Mouse (Mus musculus) lung, embryonic 14.5 days (tissue): ENCODE measurements around the gene Pfkm. TPM values are rescaled to one million over a fixed set of nuclear protein-coding genes. Genes with fewer than 3 reads are reported as not detected.
A peak's percentile ranks its signal among the peaks of the same experiment; 100 is the strongest.

Experiments used
- ATAC-seq: fragments of 200-750 bp; cut with Nextera tagmentation; 2 replicates; pipeline ENCODE4 v1.8.0; 2017; ENCODE audit warnings: mild to moderate bottlenecking, moderate TSS enrichment, moderate library complexity; ENCODE audit not compliant: insufficient read depth
- DNase-seq: peaks from one replicate; pipeline ENCODE4 v3.0.0-alpha.2; 2015
- H3K27ac ChIP-seq: fragments of 300-500 bp; sonication (generic); 2 replicates; pipeline ENCODE4 v1.5.1; 2014; ENCODE audit warnings: low read depth, mild to moderate bottlenecking, moderate library complexity
- H3K27me3 ChIP-seq: fragments of 300-500 bp; sonication (generic); 2 replicates; pipeline ENCODE4 v1.6.1; 2014; ENCODE audit warnings: low read length, control low read depth; ENCODE audit not compliant: insufficient read depth
- H3K36me3 ChIP-seq: fragments of 300-500 bp; sonication (generic); 2 replicates; pipeline ENCODE4 v1.6.1; 2014; ENCODE audit warnings: control low read depth; ENCODE audit not compliant: insufficient read depth
- H3K4me1 ChIP-seq: fragments of 300-500 bp; sonication (generic); 2 replicates; pipeline ENCODE4 v1.6.1; 2014; ENCODE audit warnings: antibody characterized with exemption, control low read depth; ENCODE audit not compliant: insufficient read depth
- H3K4me2 ChIP-seq: fragments of 300-500 bp; sonication (generic); 2 replicates; pipeline ENCODE4 v1.6.1; 2014; ENCODE audit warnings: mild to moderate bottlenecking
- H3K4me3 ChIP-seq: fragments of 300-500 bp; sonication (generic); 2 replicates; pipeline ENCODE4 v1.5.1; 2014; ENCODE audit warnings: low read depth, low read length
- H3K9ac ChIP-seq: fragments of 300-500 bp; sonication (generic); 2 replicates; pipeline ENCODE4 v1.6.1; 2014
- H3K9me3 ChIP-seq: fragments of 300-500 bp; sonication (generic); 2 replicates; pipeline ENCODE4 v1.6.1; 2016; ENCODE audit warnings: low read depth, low read length, control low read depth
- CTCF ChIP-seq: IDR thresholded peaks from 2 replicates; pipeline ENCODE4 v1.5.1; 2016; ENCODE audit warnings: antibody characterized with exemption, low read depth
- WGBS: fragments of 180-500 bp; shearing (Covaris S2); extraction: QIAGEN DNeasy Blood & Tissue Kit; methylation state at CpG from one replicate; pipeline ENCODE4 v1.1.7; 2014; 5-methylcytosine and 5-hydroxymethylcytosine counted together
- polyA plus RNA-seq: library from polyadenylated mRNA; unstranded; fragments of >200 nt; fragmentation: Nextera tagmentation; extraction: Ambion mirVana; gene quantifications from 2 replicates; pipeline ENCODE4 v1.2.1, GENCODE M21; 2014

Gene Pfkm
- 25.3 and 26.2 TPM in 2 replicates for polyA plus RNA-seq

GRCm38 (mm10) chr15:98092372-98093120 is at the start of gene Pfkm:
TSS of gene Pfkm (plus strand) at chr15:98092589.
- ATAC-seq (no peak; the same call in 1 of the 2 replicates), DNase-seq (no peak)
- WGBS = under 1% methylated on average over 30 of the region's 30 CpGs

GRCm38 (mm10) chr15:98043967-98044366 is 48.4 kb upstream of the Pfkm start:
- Histone ChIP-seq H3K9ac (no peak overlapping the region), H3K4me3 (no peak overlapping the region), H3K36me3 (peaks cover 87% of the 10 kb centered on the region), H3K27me3 (no peaks in the 10 kb centered on the region), H3K27ac (no peak overlapping the region), H3K4me1 (no peaks in the 10 kb centered on the region), H3K9me3 (no peaks in the 10 kb centered on the region), H3K4me2 (no peak overlapping the region)
- WGBS = 92% methylated on average over 6 of the region's 6 CpGs
- TF ChIP-seq CTCF = no peak
- ATAC-seq (no peak), DNase-seq (no peak)

More at GRCm38 (mm10) chr15:98092372-98093120, at the start of gene Pfkm:
- Histone ChIP-seq H3K36me3 (peaks cover 8% of the 10 kb centered on the region; the same call in 1 of the 2 replicates), H3K4me1 (peaks cover 7% of the 10 kb centered on the region; the same call in 1 of the 2 replicates), H3K9ac (peak within 1 kb of the TSS; percentile 94), H3K4me2 (peak within 1 kb of the TSS; percentile 72), H3K4me3 (peak within 1 kb of the TSS; percentile 89), H3K27me3 (no peaks in the 10 kb centered on the region), H3K27ac (peak within 1 kb of the TSS; percentile 98), H3K9me3 (no peaks in the 10 kb centered on the region)
- no peak for TF ChIP-seq CTCF

GRCm38 (mm10) chr15:98044387-98044786 is 48.0 kb upstream of the Pfkm start:
- 94% methylated on average over 5 of the region's 5 CpGs for WGBS
- Histone ChIP-seq H3K9me3 (no peaks in the 10 kb centered on the region), H3K4me3 (no peak overlapping the region), H3K27me3 (no peaks in the 10 kb centered on the region), H3K4me1 (no peaks in the 10 kb centered on the region), H3K4me2 (no peak overlapping the region), H3K27ac (no peak overlapping the region), H3K36me3 (peaks cover 86% of the 10 kb centered on the region), H3K9ac (no peak overlapping the region)
- peak; percentile 44 for TF ChIP-seq CTCF
- ATAC-seq (no peak), DNase-seq (peak; percentile 25)

DNA sequence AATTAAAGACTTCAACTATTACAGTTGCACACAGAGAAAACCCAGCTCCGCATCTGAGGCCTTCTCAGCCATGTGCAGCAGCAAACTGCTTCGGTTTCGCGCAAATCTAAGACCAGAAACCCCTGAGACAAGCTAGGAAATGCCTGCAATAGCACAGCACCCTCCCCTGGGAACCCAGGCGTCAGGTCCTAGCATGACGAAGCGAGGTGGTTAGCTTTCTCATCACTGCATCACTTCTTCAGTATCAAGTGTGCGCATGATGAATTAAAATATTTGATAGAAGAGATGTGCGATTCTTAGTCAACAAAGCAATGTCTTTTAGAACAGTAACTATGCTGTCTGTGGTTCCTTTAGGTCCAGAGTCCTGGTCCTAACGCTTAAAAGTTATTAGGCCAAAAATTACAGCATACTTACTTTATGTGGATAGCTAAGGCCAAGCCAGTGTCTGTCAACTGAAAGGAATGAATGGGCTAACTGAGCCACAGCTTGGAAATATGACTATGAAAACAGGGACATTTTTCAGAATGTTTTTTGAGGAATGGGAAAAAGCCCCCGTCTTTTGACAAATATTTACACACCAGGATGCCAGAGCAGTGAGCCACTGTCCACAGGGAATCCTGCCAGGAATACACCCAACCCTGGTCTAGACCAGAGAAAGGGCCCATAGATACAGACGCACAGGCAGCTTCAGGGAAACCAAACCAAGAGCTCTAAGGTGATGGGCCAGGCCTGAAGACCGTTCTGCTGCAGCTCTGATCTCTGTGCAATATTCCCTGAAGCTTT is 43.3 kb upstream of the Pfkm start:
- WGBS = 86% methylated on average over 13 of the region's 13 CpGs
- Histone ChIP-seq H3K27ac (no peak overlapping the region), H3K4me3 (no peak overlapping the region), H3K9me3 (no peaks in the 10 kb centered on the region), H3K4me1 (no peaks in the 10 kb centered on the region), H3K27me3 (no peaks in the 10 kb centered on the region), H3K9ac (no peak overlapping the region), H3K36me3 (peaks cover 78% of the 10 kb centered on the region), H3K4me2 (no peak overlapping the region)
- ATAC-seq (no peak), DNase-seq (no peak)
- TF ChIP-seq CTCF = no peak

- Histone ChIP-seq H3K27ac (no peak overlapping the region), H3K9ac (no peak overlapping the region), H3K4me1 (no peaks in the 10 kb centered on the region), H3K27me3 (no peaks in the 10 kb centered on the region), H3K4me3 (no peak overlapping the region), H3K9me3 (no peaks in the 10 kb centered on the region), H3K4me2 (no peak overlapping the region), H3K36me3 (peaks cover 71% of the 10 kb centered on the region)
- no peak for DNase-seq
- TF ChIP-seq CTCF = no peak
- ATAC-seq = no peak
- 88% methylated on average over 5 of the region's 5 CpGs for WGBS
Observed at GRCm38 (mm10) chr15:98051685-98052084, 40.7 kb upstream of the Pfkm start.

DNA sequence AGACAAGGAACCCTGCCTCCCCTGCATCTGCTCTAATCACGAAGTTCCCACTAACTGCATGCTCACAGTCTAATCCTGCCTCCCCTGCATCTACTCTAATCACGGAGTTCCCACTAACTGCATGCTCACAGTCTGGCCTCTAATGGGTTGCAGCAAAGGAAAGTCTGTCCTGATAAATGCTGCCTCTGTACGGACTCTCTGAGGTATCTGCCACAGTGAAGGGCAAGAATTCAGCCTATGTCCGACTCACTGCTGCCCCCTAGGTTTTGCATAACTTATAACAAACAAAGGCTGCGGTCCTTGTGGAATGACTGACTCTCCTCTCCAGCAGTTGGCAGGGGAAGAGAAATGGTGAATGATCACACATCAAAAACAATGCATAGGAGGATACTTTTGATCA is 37.1 kb upstream of the Pfkm start:
- Histone ChIP-seq H3K9ac (no peak overlapping the region), H3K4me1 (no peaks in the 10 kb centered on the region), H3K9me3 (no peaks in the 10 kb centered on the region), H3K27me3 (no peaks in the 10 kb centered on the region), H3K27ac (no peak overlapping the region), H3K4me2 (no peak overlapping the region), H3K36me3 (peaks cover 69% of the 10 kb centered on the region), H3K4me3 (no peak overlapping the region)
- DNase-seq = peak; percentile 82
- peak; percentile 77 for TF ChIP-seq CTCF
- WGBS = 29% methylated on average over 5 of the region's 5 CpGs
- ATAC-seq = peak; percentile 28; the same call in 1 of the 2 replicates

- peaks cover 80% of the 10 kb centered on the region for H3K36me3 ChIP-seq
- TF ChIP-seq CTCF = no peak
- no peaks in the 10 kb centered on the region for H3K9me3 ChIP-seq
- H3K4me1 ChIP-seq = no peaks in the 10 kb centered on the region
- no peak overlapping the region for H3K4me3 ChIP-seq
- no peak for DNase-seq
- 85% methylated on average over 5 of the region's 5 CpGs for WGBS
- no peak overlapping the region for H3K4me2 ChIP-seq
- no peaks in the 10 kb centered on the region for H3K27me3 ChIP-seq
- H3K27ac ChIP-seq = no peak overlapping the region
- no peak for ATAC-seq
- no peak overlapping the region for H3K9ac ChIP-seq
Observed at GRCm38 (mm10) chr15:98065881-98066280, 26.5 kb upstream of the Pfkm start.
